Mouse (Mus musculus) heart, embryonic 13.5 days (tissue): Measurements from ENCODE around the gene Snapc2. TPM values are rescaled to one million over a fixed set of nuclear protein-coding genes. Genes with fewer than 3 reads are reported as not detected.

Source experiments
- ATAC-seq: fragments of 200-750 bp; cut with Nextera tagmentation; 2 replicates; pipeline ENCODE4 v1.8.0; 2017; ENCODE audit warnings: moderate TSS enrichment; ENCODE audit not compliant: insufficient number of reproducible peaks, low FRiP score, low TSS enrichment; ENCODE audit errors: extremely low read depth
- H3K27ac ChIP-seq: fragments of 300-500 bp; sonication (generic); replicated peaks from 2 replicates; pipeline ENCODE4 v1.5.1; 2015; ENCODE audit warnings: moderate library complexity, mild to moderate bottlenecking, inconsistent platforms
- H3K27me3 ChIP-seq: fragments of 300-500 bp; sonication (generic); replicated peaks from 2 replicates; pipeline ENCODE4 v1.6.1; 2015; ENCODE audit warnings: mild to moderate bottlenecking, inconsistent platforms
- H3K36me3 ChIP-seq: fragments of 300-500 bp; sonication (generic); 2 replicates; pipeline ENCODE4 v1.6.1; 2015; ENCODE audit warnings: mild to moderate bottlenecking, inconsistent platforms
- H3K4me1 ChIP-seq: fragments of 300-500 bp; sonication (generic); 2 replicates; pipeline ENCODE4 v1.6.1; 2015; ENCODE audit warnings: inconsistent platforms
- H3K4me2 ChIP-seq: fragments of 300-500 bp; sonication (generic); 2 replicates; pipeline ENCODE4 v1.6.1; 2015; ENCODE audit warnings: inconsistent platforms, mild to moderate bottlenecking, moderate library complexity
- H3K4me3 ChIP-seq: fragments of 300-500 bp; sonication (generic); 2 replicates; pipeline ENCODE4 v1.5.1; 2015; ENCODE audit warnings: moderate library complexity, mild to moderate bottlenecking, inconsistent platforms
- H3K9ac ChIP-seq: fragments of 300-500 bp; sonication (generic); 2 replicates; pipeline ENCODE4 v1.6.1; 2015; ENCODE audit warnings: inconsistent platforms, mild to moderate bottlenecking, moderate library complexity
- H3K9me3 ChIP-seq: fragments of 300-500 bp; sonication (generic); 2 replicates; pipeline ENCODE4 v1.6.1; 2016; ENCODE audit warnings: inconsistent platforms
- WGBS: fragments of 180-500 bp; shearing (Covaris S2); methylation state at CpG from one replicate; pipeline ENCODE4 v1.1.7; 2015; ENCODE audit warnings: mixed read lengths; 5-methylcytosine and 5-hydroxymethylcytosine counted together
- polyA plus RNA-seq: library from polyadenylated mRNA; unstranded; fragments of >200 nt; fragmentation: Nextera tagmentation; extraction: Ambion mirVana; gene quantifications from 2 replicates; pipeline ENCODE4 v1.2.1, GENCODE M21; 2015

Gene Snapc2
- 39.5 and 42.8 TPM in 2 replicates for polyA plus RNA-seq

DNA sequence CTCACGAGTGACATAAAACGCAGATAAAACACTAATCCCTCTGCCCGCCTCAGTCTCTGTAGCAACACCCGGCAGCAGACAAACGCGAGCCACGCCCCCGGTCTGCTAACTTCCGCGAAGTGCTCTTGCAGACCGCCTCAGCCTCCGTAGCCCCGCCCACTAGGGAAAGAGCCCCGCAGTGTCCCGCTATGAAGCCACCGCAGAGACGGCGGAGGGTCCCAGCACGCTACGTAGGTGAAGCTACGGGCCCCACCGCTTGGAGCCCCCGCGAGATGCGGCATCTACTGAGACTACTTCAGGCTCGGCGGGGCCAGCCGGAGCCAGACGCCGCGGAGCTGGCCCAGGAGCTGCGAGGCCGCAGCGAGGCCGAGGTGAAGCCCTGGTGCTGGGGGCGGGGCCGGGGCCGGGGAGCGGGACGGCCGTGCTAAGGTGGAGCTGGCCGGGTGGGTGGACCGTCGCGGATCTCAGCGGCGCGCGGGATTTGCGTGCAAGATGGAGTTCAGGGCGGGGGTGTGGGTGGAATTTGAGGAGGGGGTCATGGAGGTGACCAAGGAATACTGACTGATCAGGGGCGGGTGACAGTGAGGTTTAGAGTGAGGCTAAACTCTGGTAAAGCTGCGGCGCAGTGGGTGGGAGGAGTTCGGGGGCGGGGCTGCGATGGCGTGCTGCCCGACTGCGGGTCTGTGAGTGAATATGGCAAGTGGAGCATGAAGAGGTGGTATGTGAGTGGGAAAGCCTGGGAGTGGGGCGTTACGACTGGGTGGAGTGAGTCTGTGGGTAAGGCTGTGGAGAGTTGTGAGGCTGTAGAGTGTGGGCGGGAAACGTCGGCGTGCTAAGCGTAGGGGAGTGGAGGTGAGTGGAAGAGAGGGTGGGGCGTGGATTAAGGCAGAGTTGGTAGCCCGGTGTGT lies at the start of gene Snapc2:
TSS of gene Snapc2 (plus strand) at position 147 of the 908 bp plus-strand sequence.
- ATAC-seq = peak; percentile 87
- Histone ChIP-seq H3K27me3 (no peaks in the 10 kb centered on the region), H3K36me3 (peaks cover 40% of the 10 kb centered on the region), H3K4me1 (peaks cover 59% of the 10 kb centered on the region), H3K27ac (peak within 1 kb of the TSS; percentile 88), H3K9me3 (no peaks in the 10 kb centered on the region), H3K4me3 (peak within 1 kb of the TSS; percentile 95), H3K4me2 (peak within 1 kb of the TSS; percentile 90), H3K9ac (peak within 1 kb of the TSS; percentile 97)
- WGBS = 1% methylated on average over 69 of the region's 69 CpGs

DNA sequence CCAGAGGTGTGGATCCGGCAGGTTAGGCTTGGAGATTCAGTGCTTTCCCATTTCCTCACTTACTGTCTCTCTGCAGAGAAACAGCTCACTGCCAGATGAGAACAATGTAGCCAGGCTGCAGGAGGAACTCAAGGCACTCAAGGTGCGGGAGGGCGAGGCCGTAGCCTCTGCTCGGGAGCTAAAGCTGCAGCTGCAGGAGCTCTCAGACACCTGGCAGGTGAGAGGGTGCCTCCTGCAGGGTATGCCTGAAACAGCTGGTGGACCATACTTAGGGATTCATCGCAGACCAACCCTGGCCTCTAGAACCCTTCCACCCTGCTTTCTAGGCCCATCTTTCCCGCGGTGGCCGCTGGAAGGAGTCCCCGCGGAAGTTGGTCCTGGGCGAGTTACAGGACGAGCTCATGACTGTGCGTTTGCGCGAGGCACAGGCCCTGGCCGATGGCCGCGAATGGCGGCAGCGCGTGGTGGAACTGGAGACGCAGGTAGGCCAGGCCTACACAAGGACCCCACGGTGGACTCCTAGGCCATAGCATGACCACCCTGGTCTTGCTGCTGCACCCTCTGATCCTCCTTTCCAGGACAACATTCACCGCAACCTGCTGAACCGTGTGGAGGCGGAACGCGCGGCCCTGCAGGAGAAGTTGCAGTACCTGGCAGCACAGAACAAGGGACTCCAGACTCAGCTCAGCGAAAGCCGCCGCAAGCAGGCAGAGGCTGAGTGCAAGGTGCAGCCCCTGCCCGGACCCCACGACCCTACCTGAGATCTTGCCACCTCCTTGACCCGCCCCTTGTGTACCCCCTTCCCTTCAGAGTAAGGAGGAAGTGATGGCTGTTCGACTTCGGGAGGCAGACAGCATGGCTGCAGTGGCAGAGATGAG lies 47.4 kb upstream of the Snapc2 start:
- Histone ChIP-seq H3K4me1 (peaks cover 18% of the 10 kb centered on the region), H3K9ac (peak overlapping the region; percentile 68)
- no peak for ATAC-seq

DNA sequence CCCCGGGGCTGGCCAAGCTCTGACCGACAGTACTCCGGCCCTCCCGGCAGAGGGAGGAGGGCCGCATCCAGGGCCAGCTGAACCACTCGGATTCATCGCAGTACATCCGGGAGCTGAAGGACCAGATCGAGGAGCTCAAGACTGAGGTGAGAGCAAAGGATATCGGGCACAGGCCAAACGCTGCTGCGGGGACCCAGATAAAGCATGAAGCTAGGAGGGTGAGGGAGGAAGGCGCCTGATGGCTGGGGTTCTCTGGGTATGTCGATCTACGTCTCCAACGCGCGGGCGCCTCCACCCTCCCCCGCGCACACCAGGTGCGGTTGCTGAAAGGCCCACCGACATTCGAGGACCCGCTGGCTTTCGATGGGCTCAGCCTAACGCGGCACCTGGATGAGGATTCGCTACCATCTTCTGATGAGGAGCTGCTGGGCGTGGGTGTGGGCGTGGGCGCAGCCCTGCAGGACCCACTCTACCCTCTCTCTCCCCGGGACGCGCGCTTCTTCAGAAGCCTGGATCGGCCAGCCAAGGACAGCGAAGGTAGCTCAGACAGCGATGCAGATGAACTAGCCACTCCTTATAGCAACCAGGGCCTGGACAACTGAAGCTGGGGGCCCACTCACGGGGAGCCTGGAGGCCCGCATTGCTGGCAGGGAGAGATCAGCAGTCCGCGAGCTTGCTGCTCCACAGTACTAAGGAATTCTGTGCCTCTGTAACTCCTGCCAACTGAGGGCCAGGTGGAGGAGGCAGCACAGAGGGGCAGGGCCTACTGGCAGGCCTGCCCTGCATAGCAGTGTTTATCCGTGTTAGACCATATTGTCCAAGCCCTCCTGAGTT lies 46.5 kb upstream of the Snapc2 start:
- Histone ChIP-seq H3K27me3 (peaks cover 77% of the 10 kb centered on the region), H3K4me1 (peaks cover 18% of the 10 kb centered on the region), H3K36me3 (peaks cover 9% of the 10 kb centered on the region), H3K9ac (peak overlapping the region; percentile 68), H3K4me3 (peak overlapping the region; percentile 38), H3K9me3 (no peaks in the 10 kb centered on the region), H3K27ac (no peak overlapping the region), H3K4me2 (peak overlapping the region; percentile 65)
- no peak for ATAC-seq
- 9% methylated on average over 44 of the region's 44 CpGs for WGBS

More for the DNA sequence above, 47.4 kb upstream of the Snapc2 start:
- H3K27ac ChIP-seq = no peak overlapping the region
- peaks cover 68% of the 10 kb centered on the region for H3K27me3 ChIP-seq
- peak overlapping the region; percentile 38 for H3K4me3 ChIP-seq
- WGBS = 21% methylated on average over 38 of the region's 38 CpGs
- peak overlapping the region; percentile 65 for H3K4me2 ChIP-seq
- peaks cover 9% of the 10 kb centered on the region for H3K36me3 ChIP-seq
- H3K9me3 ChIP-seq = no peaks in the 10 kb centered on the region

DNA sequence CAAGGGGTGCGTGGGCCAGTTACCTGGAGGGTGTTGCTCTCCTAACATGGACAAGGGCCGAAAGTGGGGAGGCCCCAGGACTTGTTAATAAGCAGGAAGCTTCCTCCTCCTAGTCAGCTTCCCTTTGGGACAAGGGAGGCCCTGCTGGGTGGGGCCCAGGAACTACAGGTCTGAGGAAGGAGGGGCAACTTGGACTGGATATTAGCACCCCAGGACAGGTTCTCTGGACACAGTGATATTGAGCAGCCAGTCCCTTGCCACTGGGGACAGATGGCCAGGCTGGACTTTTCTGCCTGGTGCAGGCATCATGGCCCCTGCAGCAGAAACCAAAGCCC lies 45.9 kb upstream of the Snapc2 start:
- Histone ChIP-seq H3K4me1 (peaks cover 18% of the 10 kb centered on the region), H3K27me3 (peaks cover 81% of the 10 kb centered on the region), H3K9ac (peak overlapping the region; percentile 68), H3K9me3 (no peaks in the 10 kb centered on the region), H3K4me3 (no peak overlapping the region), H3K4me2 (peak overlapping the region; percentile 65), H3K27ac (no peak overlapping the region), H3K36me3 (peaks cover 9% of the 10 kb centered on the region)
- no peak for ATAC-seq
- 47% methylated on average over 2 of the region's 2 CpGs for WGBS

DNA sequence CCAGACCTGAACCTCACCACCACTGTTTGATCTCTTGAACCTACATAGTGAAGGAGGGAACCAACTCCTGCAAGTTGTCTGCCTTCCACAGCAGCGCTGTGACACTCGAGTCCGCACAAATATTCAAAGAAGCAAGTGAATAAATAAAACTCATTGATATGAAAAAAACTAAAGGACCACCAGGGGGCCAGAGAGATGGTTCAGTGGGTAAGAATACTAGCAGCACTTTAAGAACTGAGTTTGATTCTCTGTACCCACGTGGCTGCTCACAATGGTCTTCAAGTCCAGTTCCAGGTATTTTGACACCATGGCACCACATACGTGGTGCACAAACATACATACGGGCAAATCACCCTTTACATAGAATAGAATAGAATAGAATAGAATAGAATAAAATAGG lies 41.8 kb upstream of the Snapc2 start:
- no peak overlapping the region for H3K4me3 ChIP-seq
- H3K27me3 ChIP-seq = peaks cover 80% of the 10 kb centered on the region
- no peak overlapping the region for H3K4me2 ChIP-seq
- H3K4me1 ChIP-seq = peaks cover 34% of the 10 kb centered on the region
- peaks cover 3% of the 10 kb centered on the region; the same call in 1 of the 2 replicates for H3K36me3 ChIP-seq
- H3K9me3 ChIP-seq = no peaks in the 10 kb centered on the region
- H3K27ac ChIP-seq = no peak overlapping the region
- H3K9ac ChIP-seq = no peak overlapping the region
- 73% methylated on average over 6 of the region's 6 CpGs for WGBS
- ATAC-seq = no peak

DNA sequence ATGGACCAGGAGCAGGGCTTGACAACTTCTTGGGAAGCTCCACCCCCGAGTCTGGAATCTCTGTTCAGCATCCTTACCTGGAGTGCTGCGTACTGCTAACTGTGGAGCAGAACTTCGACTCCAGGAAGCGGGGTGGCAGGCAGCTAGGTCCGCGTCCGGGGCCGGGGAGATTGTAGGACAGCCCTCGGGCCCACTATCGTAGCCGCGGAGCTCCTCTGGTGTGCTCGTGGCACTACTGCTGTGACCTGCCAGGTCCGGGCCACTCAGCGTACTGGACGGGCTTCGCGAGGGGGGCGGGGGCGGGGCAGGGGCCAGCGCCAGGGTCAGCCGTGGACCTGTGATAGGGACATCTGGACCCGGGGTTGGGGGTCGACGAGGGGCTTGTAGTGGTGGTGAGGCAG lies 40.1 kb upstream of the Snapc2 start:
- H3K9me3 ChIP-seq = no peaks in the 10 kb centered on the region
- H3K4me1 ChIP-seq = peaks cover 37% of the 10 kb centered on the region
- H3K27me3 ChIP-seq = peaks cover 80% of the 10 kb centered on the region
- peaks cover 3% of the 10 kb centered on the region; the same call in 1 of the 2 replicates for H3K36me3 ChIP-seq
- ATAC-seq = peak; percentile 48
- peak overlapping the region; percentile 71 for H3K9ac ChIP-seq
- no peak overlapping the region for H3K27ac ChIP-seq
- peak overlapping the region; percentile 51 for H3K4me3 ChIP-seq
- WGBS = under 1% methylated on average over 25 of the region's 25 CpGs
- peak overlapping the region; percentile 82 for H3K4me2 ChIP-seq

DNA sequence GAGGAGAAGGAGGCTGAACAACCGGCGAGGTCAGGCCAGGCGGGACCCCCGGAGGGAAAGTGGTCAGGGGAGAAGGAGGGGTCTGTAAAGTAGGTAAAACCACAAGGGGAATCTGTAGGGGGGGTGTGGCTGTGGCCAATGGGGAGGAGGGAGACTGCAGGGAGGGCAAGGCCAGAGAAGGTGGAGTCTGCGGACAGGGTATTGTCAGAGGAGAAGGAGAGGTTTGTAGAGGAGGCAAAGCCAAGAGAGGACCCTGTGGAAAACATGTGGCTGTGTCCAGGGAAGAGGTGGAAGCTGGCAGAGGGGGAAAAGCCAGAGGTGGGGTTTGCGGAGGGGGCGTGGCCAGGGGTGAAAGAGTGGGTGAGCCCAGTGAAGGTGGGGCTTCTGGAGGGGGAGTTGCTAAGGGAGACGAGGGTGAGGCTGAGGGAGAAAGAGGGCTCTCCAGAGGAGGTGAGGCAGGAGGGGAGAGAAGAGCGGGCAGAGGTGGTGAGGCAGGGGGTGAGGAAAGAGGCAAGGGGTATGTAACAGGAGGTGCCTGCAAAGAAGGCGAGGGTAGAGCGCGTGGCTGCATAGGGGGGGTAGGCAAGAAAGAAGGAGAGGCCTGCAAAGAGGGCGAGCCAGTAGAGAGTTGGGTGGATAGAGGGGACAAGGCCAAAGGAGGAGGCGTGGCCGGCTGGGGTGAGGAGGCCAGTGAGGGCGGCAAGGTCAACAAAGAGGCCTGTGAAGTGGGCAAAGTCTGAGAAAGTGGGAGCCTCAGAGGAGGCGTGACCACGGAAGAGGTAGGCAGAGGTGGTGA lies 39.5 kb upstream of the Snapc2 start:
- peak overlapping the region; percentile 51 for H3K4me3 ChIP-seq
- ATAC-seq = peak; percentile 17; the same call in 1 of the 2 replicates
- H3K27me3 ChIP-seq = peaks cover 80% of the 10 kb centered on the region
- 3% methylated on average over 18 of the region's 18 CpGs for WGBS
- H3K4me1 ChIP-seq = peaks cover 37% of the 10 kb centered on the region
- no peak overlapping the region for H3K27ac ChIP-seq
- peaks cover 3% of the 10 kb centered on the region; the same call in 1 of the 2 replicates for H3K36me3 ChIP-seq
- H3K4me2 ChIP-seq = peak overlapping the region; percentile 82
- H3K9ac ChIP-seq = peak overlapping the region; percentile 71
- no peaks in the 10 kb centered on the region for H3K9me3 ChIP-seq

DNA sequence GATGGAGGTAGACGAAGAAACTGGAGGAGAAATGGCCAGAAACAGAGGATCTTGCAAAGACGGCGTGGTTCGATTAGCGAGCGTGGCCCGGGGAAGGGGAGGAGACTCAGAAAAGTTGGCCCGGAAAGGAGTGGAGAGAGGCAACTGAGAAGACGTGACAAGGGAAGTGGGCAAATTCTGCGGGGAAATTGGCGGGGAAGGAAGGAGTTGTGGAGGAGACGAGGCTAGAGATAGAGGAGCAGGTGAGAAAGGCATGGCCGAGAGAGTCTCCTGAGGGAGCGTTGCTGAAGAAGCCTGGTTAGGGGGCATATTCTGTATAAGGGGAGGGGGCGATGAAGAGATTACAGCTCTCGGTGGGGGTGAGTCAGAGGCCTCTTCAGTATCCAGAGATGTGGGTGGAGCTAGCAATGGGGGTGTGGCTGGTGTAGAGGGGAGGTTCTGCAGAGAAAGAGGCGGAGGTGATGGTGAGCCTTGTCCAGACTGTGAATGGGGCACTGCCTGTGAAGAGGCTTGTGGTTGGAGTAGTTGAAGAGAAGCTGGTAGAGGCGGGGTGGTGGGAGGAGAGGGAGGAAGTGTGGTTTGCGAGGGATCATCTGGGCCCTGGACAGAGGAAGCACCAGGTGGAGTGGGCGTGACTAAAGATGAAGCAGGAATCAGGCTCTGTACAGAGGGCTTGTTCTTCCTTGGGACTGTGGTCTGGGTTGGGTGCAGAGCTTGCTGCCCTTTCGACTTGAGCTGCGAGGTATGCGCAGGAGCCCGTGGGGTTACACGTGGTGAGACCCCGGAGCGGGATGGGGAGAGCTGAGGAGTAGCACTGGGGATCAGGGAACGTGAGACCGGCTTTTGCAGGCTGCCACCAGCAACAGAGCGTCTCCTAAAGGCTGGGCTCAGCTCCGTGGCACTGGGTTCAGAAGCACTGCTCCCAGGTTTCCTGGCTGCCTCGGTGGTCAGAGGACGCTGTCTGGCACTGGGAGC lies 38.6 kb upstream of the Snapc2 start:
- Histone ChIP-seq H3K27me3 (peaks cover 86% of the 10 kb centered on the region), H3K4me3 (peak overlapping the region; percentile 51), H3K9me3 (no peaks in the 10 kb centered on the region), H3K36me3 (peaks cover 3% of the 10 kb centered on the region; the same call in 1 of the 2 replicates), H3K9ac (peak overlapping the region; percentile 71), H3K27ac (no peak overlapping the region), H3K4me1 (peaks cover 37% of the 10 kb centered on the region), H3K4me2 (peak overlapping the region; percentile 82)
- peak; percentile 62 for ATAC-seq
- 5% methylated on average over 33 of the region's 33 CpGs for WGBS

DNA sequence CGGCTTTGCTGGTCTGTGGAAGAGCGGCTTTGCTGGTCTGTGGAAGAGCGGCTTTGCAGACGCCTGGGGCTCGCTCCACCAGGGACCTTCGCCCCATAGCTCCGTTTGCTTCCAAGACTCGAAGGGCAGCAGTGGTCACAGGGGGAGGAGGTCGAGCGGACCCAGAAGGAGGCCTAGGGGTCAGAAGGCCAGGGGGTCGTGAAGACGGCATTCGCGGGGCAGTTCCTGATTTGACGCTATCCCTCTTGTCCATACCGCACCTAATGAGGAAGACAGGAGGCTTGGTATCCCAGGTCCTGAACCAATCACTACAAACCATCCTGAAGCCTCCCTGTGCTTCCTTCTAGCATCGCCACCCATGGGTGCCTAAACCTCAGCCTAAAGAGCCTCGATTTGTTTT lies 36.6 kb upstream of the Snapc2 start:
- no peak for ATAC-seq
- peaks cover 87% of the 10 kb centered on the region for H3K27me3 ChIP-seq
- peak overlapping the region; percentile 96 for H3K4me2 ChIP-seq
- H3K9me3 ChIP-seq = no peaks in the 10 kb centered on the region
- H3K4me1 ChIP-seq = peaks cover 37% of the 10 kb centered on the region
- H3K4me3 ChIP-seq = peak overlapping the region; percentile 63
- H3K9ac ChIP-seq = peak overlapping the region; percentile 79
- WGBS = 8% methylated on average over 18 of the region's 18 CpGs
- H3K36me3 ChIP-seq = no peaks in the 10 kb centered on the region
- H3K27ac ChIP-seq = no peak overlapping the region
